Mouse (Mus musculus): ENCODE results near the gene Gm8232. TPM values are rescaled to one million over a fixed set of nuclear protein-coding genes. Genes with fewer than 3 reads are reported as not detected.

Gene Gm8232
- total RNA-seq (2023), result not detected in 4 replicates

DNA sequence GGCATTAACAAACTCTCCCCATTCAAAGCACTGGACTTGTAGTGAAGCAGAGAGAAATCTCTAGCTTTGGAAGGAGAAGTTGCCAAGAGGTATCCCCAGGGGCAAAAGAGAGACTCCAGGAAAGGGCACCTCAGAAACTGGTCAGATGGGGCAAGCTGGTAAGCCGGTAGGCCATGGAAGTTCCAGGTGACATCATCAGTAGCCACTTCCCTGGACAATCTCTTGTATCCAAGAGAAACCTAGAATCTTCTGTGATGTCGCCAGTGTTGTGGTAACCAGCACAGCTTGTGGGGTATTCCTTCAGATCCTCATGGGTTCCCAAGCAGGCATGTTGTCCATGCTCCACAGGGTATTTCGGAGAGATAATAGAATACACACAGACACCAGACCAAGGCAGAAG is at the start of gene Gm8232:
Gene Gm8232 (plus strand): TSS at position 301 of the 400 bp plus-strand sequence.

GRCm38 (mm10) chr14:44410588-44410987 is 22.8 kb upstream of the Gm8232 start, which contains the start of gene Gm3371:
Gm3371 (minus strand) TSS chr14:44410688.

Other genes with a start within 250 kb of the Gm8232 start
- gene Gm8212, start 236.0 kb upstream of the Gm8232 start, total RNA-seq (2023), result not detected in 4 replicates
- not detected in 4 replicates for gene 4930503E14Rik, start 220.4 kb upstream of the Gm8232 start, total RNA-seq (2023)
- not detected in 4 replicates for gene Gm8220, start 148.1 kb upstream of the Gm8232 start, total RNA-seq (2023)
- not detected in 4 replicates for gene Gm5930, start 95.1 kb upstream of the Gm8232 start, total RNA-seq (2023)
- not detected in 4 replicates for gene Gm8229, start 68.3 kb upstream of the Gm8232 start, total RNA-seq (2023)
- gene Gm3371, start 22.9 kb upstream of the Gm8232 start, total RNA-seq (2023), result not detected in 4 replicates
- not detected in 4 replicates for gene BC061237, start 58.8 kb downstream of the Gm8232 start, total RNA-seq (2023)
- gene Gm17093, start 84.6 kb downstream of the Gm8232 start, total RNA-seq (2023), result not detected in 4 replicates
- gene Gm8247, start 149.5 kb downstream of the Gm8232 start, total RNA-seq (2023), result not detected in 4 replicates
- gene Gm5624, start 194.3 kb downstream of the Gm8232 start, total RNA-seq (2023), result not detected in 4 replicates